Mouse (Mus musculus) MEL (cell line): Measurements from ENCODE around the gene Ccdc50.

Experiments used
- CTCF ChIP-seq, 3 experiments: IDR thresholded peaks in 2 of 3; conservative IDR thresholded peaks in 1 of 3; 2 replicates each; pipeline ENCODE4 v1.5.1; 2011 to 2012; ENCODE audit warnings: low read length in 3 of 3, low read depth in 2 of 3, mild to moderate bottlenecking in 2 of 3, improper control_type of control experiment in 1 of 3, inconsistent platforms in 1 of 3, mixed read lengths in 1 of 3, moderate library complexity in 1 of 3; ENCODE audit not compliant: control insufficient read depth in 1 of 3, insufficient read depth in 1 of 3, poor library complexity in 1 of 3, severe bottlenecking in 1 of 3
- E2F4 ChIP-seq: IDR thresholded peaks from 2 replicates; pipeline ENCODE4 v1.6.1; 2011; ENCODE audit warnings: low read depth, low read length, improper control_type of control experiment, borderline replicate concordance
- ELF1 ChIP-seq: IDR thresholded peaks from 2 replicates; pipeline ENCODE4 v1.6.1; 2014; ENCODE audit warnings: low read depth, mild to moderate bottlenecking, inconsistent platforms, low read length, improper control_type of control experiment, moderate library complexity
- MAX ChIP-seq: IDR thresholded peaks from 2 replicates; pipeline ENCODE4 v1.6.1; 2011; ENCODE audit warnings: low read length, improper control_type of control experiment
- MEF2A ChIP-seq: IDR thresholded peaks from 2 replicates; pipeline ENCODE4 v1.6.1; 2014; ENCODE audit warnings: low read depth, mild to moderate bottlenecking, inconsistent platforms, low read length, improper control_type of control experiment; ENCODE audit not compliant: poor library complexity, insufficient replicate concordance, severe bottlenecking; ENCODE audit errors: extremely low read depth
- POLR2A ChIP-seq, 2 experiments: IDR thresholded peaks; 2 replicates each; pipeline ENCODE4 v1.6.1; 2011 to 2012; ENCODE audit warnings: low read length in 2 of 2, mild to moderate bottlenecking in 2 of 2, control low read depth in 1 of 2, improper control_type of control experiment in 1 of 2, low read depth in 1 of 2, moderate library complexity in 1 of 2; ENCODE audit not compliant: control insufficient read depth in 1 of 2, insufficient read depth in 1 of 2, poor library complexity in 1 of 2
- POLR2AphosphoS2 ChIP-seq: IDR thresholded peaks from 2 replicates; pipeline ENCODE4 v1.6.1; 2011; ENCODE audit warnings: low read length, improper control_type of control experiment
- RCOR1 ChIP-seq: IDR thresholded peaks from 2 replicates; pipeline ENCODE4 v1.6.1; 2012; ENCODE audit warnings: low read depth, mild to moderate bottlenecking, inconsistent platforms, low read length, improper control_type of control experiment
- SMC3 ChIP-seq: IDR thresholded peaks from 2 replicates; pipeline ENCODE4 v1.6.1; 2011; ENCODE audit warnings: low read depth, low read length, improper control_type of control experiment
- TAL1 ChIP-seq: IDR thresholded peaks from 2 replicates; pipeline ENCODE4 v1.6.1; 2012; ENCODE audit warnings: mild to moderate bottlenecking, inconsistent platforms, low read length, moderate library complexity, mixed read lengths
- TBP ChIP-seq: IDR thresholded peaks from 2 replicates; pipeline ENCODE4 v1.8.0; 2011; ENCODE audit warnings: low read depth, low read length, improper control_type of control experiment

GRCm38 (mm10) chr16:27349235-27349634 lies 39.4 kb upstream of the Ccdc50 start:
- TF ChIP-seq RCOR1 (no peak), CTCF (IDR thresholded peaks at IDR 0.05 in 2 of 3, conservative IDR thresholded peaks at IDR 0.05 in 1 of 3; ENCODE audit: control insufficient read depth in 1 of 3, insufficient read depth in 1 of 3, low read depth in 2 of 3, low read length in 3 of 3, poor library complexity in 1 of 3, severe bottlenecking in 1 of 3) (no peak), MEF2A (no peak), POLR2A (IDR thresholded peaks at IDR 0.05; ENCODE audit: control insufficient read depth in 1 of 2, insufficient read depth in 1 of 2, low read depth in 1 of 2, low read length in 2 of 2, poor library complexity in 1 of 2) (no peak), E2F4 (no peak), ELF1 (no peak), SMC3 (no peak), TAL1 (no peak), POLR2AphosphoS2 (no peak), MAX (no peak), TBP (no peak)
